Mouse (Mus musculus) heart, embryonic 15.5 days (tissue): ENCODE measurements around the gene Pik3c2g. TPM values are rescaled to one million over a fixed set of nuclear protein-coding genes. Genes with fewer than 3 reads are reported as not detected.

Experiments used
- ATAC-seq: fragments of 200-750 bp; cut with Nextera tagmentation; replicated peaks from 2 replicates; pipeline ENCODE4 v1.8.0; 2017; ENCODE audit warnings: low read depth, moderate TSS enrichment; ENCODE audit not compliant: insufficient number of reproducible peaks, insufficient read depth, low FRiP score
- H3K27ac ChIP-seq: fragments of 300-500 bp; sonication (generic); 2 replicates; pipeline ENCODE4 v1.5.1; 2015; ENCODE audit warnings: mild to moderate bottlenecking, inconsistent platforms
- H3K27me3 ChIP-seq: fragments of 300-500 bp; sonication (generic); 2 replicates; pipeline ENCODE4 v1.6.1; 2015; ENCODE audit warnings: inconsistent platforms
- H3K36me3 ChIP-seq: fragments of 300-500 bp; sonication (generic); 2 replicates; pipeline ENCODE4 v1.6.1; 2015; ENCODE audit warnings: mild to moderate bottlenecking, inconsistent platforms
- H3K4me1 ChIP-seq: fragments of 300-500 bp; sonication (generic); replicated peaks from 2 replicates; pipeline ENCODE4 v1.6.1; 2015; ENCODE audit warnings: inconsistent platforms
- H3K4me2 ChIP-seq: fragments of 300-500 bp; sonication (generic); 2 replicates; pipeline ENCODE4 v1.6.1; 2015; ENCODE audit warnings: inconsistent platforms, mild to moderate bottlenecking, moderate library complexity
- H3K4me3 ChIP-seq: fragments of 300-500 bp; sonication (generic); 2 replicates; pipeline ENCODE4 v1.5.1; 2015; ENCODE audit warnings: mild to moderate bottlenecking, inconsistent platforms
- H3K9ac ChIP-seq: fragments of 300-500 bp; sonication (generic); 2 replicates; pipeline ENCODE4 v1.6.1; 2015; ENCODE audit warnings: mild to moderate bottlenecking, inconsistent platforms
- H3K9me3 ChIP-seq: fragments of 300-500 bp; sonication (generic); replicated peaks from 2 replicates; pipeline ENCODE4 v1.6.1; 2016; ENCODE audit warnings: inconsistent platforms
- whole genome bisulfite sequencing: fragments of 180-500 bp; shearing (Covaris S2); methylation state at CpG from one replicate; pipeline ENCODE4 v1.1.7; 2015; ENCODE audit warnings: mixed read lengths; 5-methylcytosine and 5-hydroxymethylcytosine counted together
- polyA plus RNA-seq: library from polyadenylated mRNA; unstranded; fragments of >200 nt; fragmentation: Nextera tagmentation; extraction: Ambion mirVana; gene quantifications from 2 replicates; pipeline ENCODE4 v1.2.1, GENCODE M21; 2015

Gene Pik3c2g
- polyA plus RNA-seq: 0.20 and 0.27 TPM in 2 replicates

DNA sequence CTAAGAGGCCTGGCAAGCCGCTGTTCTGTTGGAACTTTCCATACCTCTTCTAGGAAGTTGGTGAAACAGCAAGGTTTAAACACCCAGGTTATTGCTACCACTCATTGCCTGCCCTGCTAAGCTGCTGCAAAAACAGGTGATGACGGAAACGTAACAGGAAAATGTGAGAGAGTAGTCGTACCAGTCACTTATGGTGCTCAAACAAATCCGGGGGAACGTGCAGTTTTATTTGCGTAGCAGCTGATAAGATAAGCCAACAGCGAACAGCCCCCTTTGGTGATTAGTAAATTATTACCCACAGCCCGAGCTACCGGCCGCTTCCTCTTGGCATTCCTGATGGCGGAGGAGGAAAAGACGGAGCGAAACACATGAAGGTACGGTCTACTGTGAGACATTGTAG lies at the start of gene Pik3c2g:
Gene Pik3c2g, plus strand, starts transcription at position 330 of the 400 bp plus-strand sequence.
- Histone ChIP-seq H3K9ac (peak within 1 kb of the TSS; percentile 33; the same call in 1 of the 2 replicates), H3K4me3 (peak within 1 kb of the TSS; percentile 41), H3K4me1 (0 out of 2 replicates have a peak, but pooled peaks cover 2% of the 10 kb centered on the region), H3K27ac (no peak within 1 kb of the TSS), H3K4me2 (peak within 1 kb of the TSS; percentile 68), H3K9me3 (no peaks in the 10 kb centered on the region), H3K36me3 (no peaks in the 10 kb centered on the region), H3K27me3 (peaks cover 3% of the 10 kb centered on the region; the same call in 1 of the 2 replicates)
- 8% methylated on average over 15 of the region's 15 CpGs for WGBS
- no peak for ATAC-seq

DNA sequence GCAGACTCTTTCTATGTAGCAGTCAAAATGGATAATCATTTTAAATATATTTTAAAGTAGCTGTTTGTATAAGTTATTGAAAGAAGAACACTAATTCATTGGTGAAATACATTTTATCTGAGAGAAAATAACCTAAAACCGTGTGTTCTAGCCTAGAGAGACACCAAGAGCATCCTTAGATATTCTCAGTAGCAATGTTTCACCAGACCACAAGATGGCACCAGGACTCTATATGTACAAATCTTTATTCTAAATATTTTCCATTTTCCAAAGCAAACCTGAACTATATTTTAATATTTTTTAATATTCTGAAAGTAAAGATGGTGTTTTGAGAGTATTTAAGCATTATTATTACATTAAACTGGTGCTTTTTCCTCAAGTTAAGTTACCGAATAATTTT lies 48.6 kb upstream of the Pik3c2g start:
- Histone ChIP-seq H3K36me3 (no peaks in the 10 kb centered on the region), H3K9me3 (no peaks in the 10 kb centered on the region), H3K9ac (no peak overlapping the region), H3K27me3 (no peaks in the 10 kb centered on the region), H3K4me2 (no peak overlapping the region), H3K4me1 (no peaks in the 10 kb centered on the region), H3K4me3 (no peak overlapping the region), H3K27ac (no peak overlapping the region)
- ATAC-seq: no peak
- WGBS: 61% methylated on average over 2 of the region's 2 CpGs

DNA sequence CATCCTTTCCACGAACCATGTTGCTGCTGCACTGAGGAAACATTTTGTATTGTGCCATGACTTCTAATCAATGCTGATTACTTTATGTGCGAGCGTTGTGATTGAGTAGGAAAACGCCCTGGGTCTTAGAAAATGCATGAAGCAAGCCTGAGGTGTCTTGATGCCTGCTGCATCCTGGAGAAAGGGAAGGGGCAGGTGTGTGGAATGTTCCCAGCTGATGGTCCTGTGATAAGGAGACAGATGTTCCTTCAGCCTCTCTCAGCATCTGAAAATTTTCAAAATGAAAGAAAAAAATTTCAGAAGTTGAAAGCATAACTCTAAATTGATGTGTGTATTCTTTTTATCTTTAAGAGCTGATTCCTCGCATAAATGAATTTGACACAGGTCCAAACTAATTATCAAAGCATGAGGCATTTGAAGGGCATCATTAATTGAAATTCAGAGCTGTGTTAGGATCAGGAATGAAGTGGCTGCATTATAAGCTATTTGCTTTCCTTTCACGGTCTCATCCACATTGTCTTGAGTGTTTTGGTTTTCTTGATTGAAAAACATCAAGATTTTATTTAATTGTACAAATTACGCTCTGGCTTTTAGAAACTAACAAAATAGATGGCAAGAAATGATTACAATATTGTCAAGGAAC lies 31.4 kb upstream of the Pik3c2g start:
- no peak overlapping the region for H3K4me3 ChIP-seq
- H3K4me1 ChIP-seq: no peaks in the 10 kb centered on the region
- no peaks in the 10 kb centered on the region for H3K9me3 ChIP-seq
- ATAC-seq: no peak
- no peak overlapping the region for H3K27ac ChIP-seq
- WGBS: 77% methylated on average over 7 of the region's 7 CpGs
- H3K36me3 ChIP-seq: no peaks in the 10 kb centered on the region
- H3K4me2 ChIP-seq: no peak overlapping the region
- H3K27me3 ChIP-seq: no peaks in the 10 kb centered on the region
- no peak overlapping the region for H3K9ac ChIP-seq

DNA sequence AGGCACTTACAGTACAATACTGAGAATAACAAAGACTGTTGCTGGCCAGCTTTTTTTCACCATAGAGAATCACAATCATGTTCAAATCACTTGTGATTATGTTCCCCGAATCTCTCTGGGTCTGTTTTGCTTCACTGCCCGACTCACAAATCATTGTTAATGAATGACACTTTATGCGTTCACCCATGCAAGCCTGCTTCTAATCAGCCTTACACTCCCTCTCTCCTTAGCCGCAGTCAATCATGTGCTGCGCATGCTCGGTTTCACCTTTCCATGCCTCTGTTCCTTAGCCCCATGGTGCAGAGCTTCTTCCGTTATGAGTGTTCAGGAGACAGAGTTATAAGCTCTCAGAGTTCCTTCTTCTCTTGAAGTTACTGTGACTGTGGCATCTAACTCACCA lies 17.8 kb upstream of the Pik3c2g start:
- Histone ChIP-seq H3K27me3 (no peaks in the 10 kb centered on the region), H3K36me3 (no peaks in the 10 kb centered on the region), H3K4me2 (no peak overlapping the region), H3K27ac (no peak overlapping the region), H3K9ac (no peak overlapping the region), H3K4me1 (no peaks in the 10 kb centered on the region), H3K9me3 (no peaks in the 10 kb centered on the region), H3K4me3 (no peak overlapping the region)
- ATAC-seq: no peak
- WGBS: 60% methylated on average over 7 of the region's 7 CpGs

DNA sequence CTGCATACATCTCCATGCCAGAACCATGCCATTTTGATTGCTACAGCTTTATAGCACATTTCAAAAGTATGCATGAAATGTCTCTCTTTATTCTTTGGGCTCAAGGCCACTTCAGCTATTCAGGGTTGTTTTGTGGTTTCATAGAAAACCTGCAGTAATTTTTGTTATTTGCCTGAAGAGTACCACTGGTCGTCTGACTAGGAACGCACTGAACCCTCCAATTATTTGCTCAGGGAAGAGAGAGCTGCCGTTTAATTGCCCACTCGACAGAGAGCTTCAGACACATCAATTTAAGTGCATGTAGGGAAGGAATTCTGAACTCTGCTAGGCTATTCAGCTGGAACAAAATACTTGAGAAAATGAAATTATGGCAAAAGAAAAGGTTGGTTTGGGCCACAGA lies 11.2 kb upstream of the Pik3c2g start:
- Histone ChIP-seq H3K27me3 (no peaks in the 10 kb centered on the region), H3K36me3 (no peaks in the 10 kb centered on the region), H3K4me1 (no peaks in the 10 kb centered on the region; the same call in 1 of the 2 replicates), H3K27ac (no peak overlapping the region), H3K4me3 (no peak overlapping the region), H3K4me2 (no peak overlapping the region), H3K9ac (no peak overlapping the region), H3K9me3 (no peaks in the 10 kb centered on the region)
- 68% methylated on average over 4 of the region's 4 CpGs for WGBS
- no peak for ATAC-seq

DNA sequence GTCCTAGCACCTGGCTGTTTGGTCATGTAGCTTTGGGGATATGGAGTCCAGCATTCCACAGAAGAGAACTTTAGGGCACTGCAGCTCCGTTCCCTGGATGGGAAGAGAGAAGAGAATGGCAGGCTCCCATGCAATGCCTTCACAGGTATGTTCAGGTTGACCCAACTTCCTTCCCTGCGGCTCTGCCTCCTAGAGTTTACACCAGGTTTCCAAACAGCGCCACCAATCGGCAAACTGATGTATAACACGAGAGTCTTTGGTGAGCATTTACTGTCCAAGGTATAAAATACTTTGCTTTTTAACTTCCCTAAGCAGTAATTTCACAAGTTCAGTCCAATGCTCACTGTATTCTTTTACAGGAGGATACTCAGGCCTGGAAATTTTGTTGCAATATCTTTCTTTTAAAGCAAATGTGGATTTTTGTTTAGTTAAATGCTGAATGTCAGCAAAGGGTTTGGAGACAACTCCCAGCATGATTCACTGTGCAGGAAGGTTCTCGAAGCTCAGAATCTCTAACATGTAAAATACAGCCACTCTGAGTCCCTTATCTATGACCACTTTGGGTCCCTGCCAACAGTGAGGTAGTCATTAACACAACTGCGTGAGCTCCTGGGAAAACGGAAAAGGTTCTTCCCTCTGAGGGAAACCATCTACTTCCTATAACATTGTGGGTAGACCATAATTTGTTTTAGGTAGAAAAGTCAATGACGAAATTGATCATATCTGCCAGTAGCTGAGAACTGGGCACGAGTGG lies 10.6 kb upstream of the Pik3c2g start:
- H3K27ac ChIP-seq: no peak overlapping the region
- no peak for ATAC-seq
- H3K4me2 ChIP-seq: peak overlapping the region; percentile 33
- H3K4me3 ChIP-seq: no peak overlapping the region
- no peaks in the 10 kb centered on the region for H3K36me3 ChIP-seq
- H3K9me3 ChIP-seq: no peaks in the 10 kb centered on the region
- 44% methylated on average over 10 of the region's 10 CpGs for WGBS
- no peak overlapping the region for H3K9ac ChIP-seq
- no peaks in the 10 kb centered on the region for H3K27me3 ChIP-seq
- H3K4me1 ChIP-seq: no peaks in the 10 kb centered on the region; the same call in 1 of the 2 replicates

DNA sequence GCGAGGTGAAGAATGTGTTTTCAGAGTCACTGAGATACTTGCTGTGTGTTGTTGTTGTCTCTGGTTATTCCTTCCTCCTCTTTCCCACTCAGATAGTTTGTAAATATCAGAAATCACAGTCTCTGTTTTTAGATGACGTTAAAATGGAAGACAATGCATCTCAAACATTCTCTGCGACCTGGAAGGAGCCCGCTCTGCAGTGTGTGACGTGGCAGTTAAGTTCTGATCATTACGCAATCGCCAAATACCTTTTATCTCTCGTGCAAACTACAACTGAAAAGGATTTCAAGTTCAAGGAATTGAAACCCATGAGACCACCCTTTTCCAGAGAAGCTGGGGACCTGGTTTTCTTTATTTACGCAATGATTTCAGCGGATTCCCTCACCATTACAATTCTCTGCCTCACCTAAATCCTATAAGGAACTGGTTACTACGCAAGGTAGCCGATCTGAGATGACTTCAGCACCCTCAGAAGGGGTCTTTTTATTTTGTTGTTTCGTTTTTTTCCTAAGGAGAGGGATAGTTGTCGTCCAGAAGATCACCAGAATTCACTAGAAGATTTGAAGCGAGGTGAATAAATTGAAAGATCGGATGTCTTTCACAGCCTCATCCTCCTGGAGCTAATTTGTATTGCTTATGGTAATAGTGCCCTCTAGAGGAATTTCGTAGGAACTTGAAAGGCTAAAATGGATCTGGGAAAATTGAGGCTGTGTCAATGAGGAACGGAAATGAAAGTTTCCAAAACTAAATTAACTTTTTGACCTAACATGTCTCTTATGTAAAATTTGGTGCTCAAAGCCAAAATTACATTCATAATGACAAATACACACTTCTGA lies 9.8 kb upstream of the Pik3c2g start:
- no peak overlapping the region for H3K9ac ChIP-seq
- no peaks in the 10 kb centered on the region for H3K27me3 ChIP-seq
- peak overlapping the region; percentile 2; the same call in 1 of the 2 replicates for H3K4me3 ChIP-seq
- H3K4me2 ChIP-seq: peak overlapping the region; percentile 33
- no peaks in the 10 kb centered on the region; the same call in 1 of the 2 replicates for H3K4me1 ChIP-seq
- 49% methylated on average over 18 of the region's 18 CpGs for WGBS
- no peak overlapping the region for H3K27ac ChIP-seq
- no peaks in the 10 kb centered on the region for H3K9me3 ChIP-seq
- H3K36me3 ChIP-seq: no peaks in the 10 kb centered on the region
- ATAC-seq: no peak

DNA sequence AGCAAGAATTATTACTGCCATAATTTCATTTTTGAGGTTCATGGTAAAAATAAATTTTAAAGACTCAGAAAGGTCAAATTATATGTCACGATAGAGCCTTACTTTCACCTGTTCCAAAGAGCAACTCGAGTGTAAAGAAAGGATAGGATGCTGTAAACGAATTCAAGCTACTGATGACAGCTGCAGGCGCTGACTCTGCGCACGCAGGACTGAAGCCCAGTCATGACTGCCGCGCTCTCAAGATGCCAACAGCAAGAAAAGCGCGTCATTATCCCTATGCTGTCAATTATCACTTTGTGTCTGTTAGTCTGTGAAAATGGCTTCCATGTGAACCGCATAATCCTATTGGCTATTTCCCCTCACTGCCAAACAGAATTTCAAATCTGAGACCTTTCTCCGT lies 457 bp downstream of the Pik3c2g start:
- Histone ChIP-seq H3K9me3 (no peaks in the 10 kb centered on the region), H3K27ac (no peak overlapping the region), H3K4me3 (peak overlapping the region; percentile 41), H3K9ac (no peak overlapping the region), H3K4me2 (peak overlapping the region; percentile 68), H3K36me3 (no peaks in the 10 kb centered on the region), H3K27me3 (peaks cover 3% of the 10 kb centered on the region; the same call in 1 of the 2 replicates), H3K4me1 (0 out of 2 replicates have a peak, but pooled peaks cover 2% of the 10 kb centered on the region)
- WGBS: 53% methylated on average over 12 of the region's 12 CpGs
- no peak for ATAC-seq

DNA sequence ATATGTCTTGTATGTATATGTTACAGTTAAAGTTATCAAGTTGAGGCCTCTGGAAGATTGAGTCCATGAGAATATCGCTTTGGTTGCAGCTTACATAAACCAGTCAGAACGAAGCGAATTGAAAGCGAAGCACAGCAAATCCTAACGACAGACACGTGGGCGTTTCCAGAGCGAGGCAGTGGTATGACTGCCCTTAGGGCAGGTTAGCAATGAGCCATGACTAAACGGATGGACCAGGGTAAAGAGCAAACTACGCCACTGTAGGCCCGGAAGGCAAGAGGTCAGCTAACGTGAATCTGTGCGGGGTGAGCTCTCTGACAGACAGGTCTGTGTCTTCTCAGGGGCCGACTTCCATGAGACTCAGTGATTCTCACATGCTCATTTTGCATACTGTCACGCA lies 1.4 kb downstream of the Pik3c2g start:
- no peaks in the 10 kb centered on the region for H3K36me3 ChIP-seq
- 0 out of 2 replicates have a peak, but pooled peaks cover 2% of the 10 kb centered on the region for H3K4me1 ChIP-seq
- ATAC-seq: no peak
- H3K4me3 ChIP-seq: no peak overlapping the region
- H3K9me3 ChIP-seq: no peaks in the 10 kb centered on the region
- H3K27me3 ChIP-seq: peaks cover 3% of the 10 kb centered on the region; the same call in 1 of the 2 replicates
- no peak overlapping the region for H3K27ac ChIP-seq
- H3K9ac ChIP-seq: no peak overlapping the region
- no peak overlapping the region for H3K4me2 ChIP-seq
- 76% methylated on average over 15 of the region's 15 CpGs for WGBS

DNA sequence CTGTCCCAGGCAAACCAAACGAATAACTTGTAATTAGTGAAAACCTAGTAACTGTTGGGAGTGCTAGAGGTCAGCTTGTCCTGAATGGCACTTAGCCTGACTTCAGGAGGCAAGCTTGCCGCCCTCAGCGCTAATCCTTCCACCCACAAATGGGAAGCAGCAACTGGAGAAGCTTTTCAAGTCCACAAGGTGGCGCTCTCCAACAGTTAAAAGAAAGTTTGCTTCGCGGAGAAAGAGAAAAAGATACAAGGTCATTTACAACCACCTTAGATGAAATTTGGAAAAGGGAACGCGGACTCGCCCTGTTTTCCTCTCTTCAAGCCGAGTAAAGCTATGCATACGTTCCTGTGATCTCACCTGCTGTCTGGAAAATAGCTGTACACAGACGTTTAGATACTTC lies 2.3 kb downstream of the Pik3c2g start:
- Histone ChIP-seq H3K36me3 (no peaks in the 10 kb centered on the region), H3K27me3 (peaks cover 3% of the 10 kb centered on the region; the same call in 1 of the 2 replicates), H3K4me1 (0 out of 2 replicates have a peak, but pooled peaks cover 2% of the 10 kb centered on the region), H3K27ac (no peak overlapping the region), H3K9ac (no peak overlapping the region), H3K4me3 (no peak overlapping the region), H3K4me2 (peak overlapping the region; percentile 32; the same call in 1 of the 2 replicates), H3K9me3 (no peaks in the 10 kb centered on the region)
- WGBS: 8% methylated on average over 12 of the region's 12 CpGs
- no peak for ATAC-seq

DNA sequence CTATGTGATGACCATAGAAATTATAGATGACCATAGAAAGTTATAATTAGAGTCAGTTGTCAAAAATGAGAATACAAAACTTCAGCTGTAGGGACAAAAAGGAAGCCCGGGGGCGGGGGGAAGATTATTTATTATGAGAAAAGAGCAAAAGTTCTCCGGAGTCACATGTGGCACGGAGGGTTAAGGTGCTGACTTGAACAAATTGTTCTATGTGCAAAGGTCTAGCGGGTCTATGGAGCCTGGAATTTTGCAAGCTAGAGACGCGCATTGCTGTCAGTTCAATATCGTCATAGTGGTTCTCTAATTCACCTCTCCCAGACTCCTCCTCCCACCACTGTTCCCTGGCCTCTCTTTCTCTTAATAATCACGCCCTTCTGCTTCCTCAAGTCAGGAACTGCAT lies 2.8 kb downstream of the Pik3c2g start:
- no peak overlapping the region for H3K9ac ChIP-seq
- no peaks in the 10 kb centered on the region for H3K9me3 ChIP-seq
- H3K4me3 ChIP-seq: no peak overlapping the region
- H3K27me3 ChIP-seq: peaks cover 3% of the 10 kb centered on the region; the same call in 1 of the 2 replicates
- H3K4me2 ChIP-seq: no peak overlapping the region
- no peak for ATAC-seq
- H3K27ac ChIP-seq: no peak overlapping the region
- 0 out of 2 replicates have a peak, but pooled peaks cover 2% of the 10 kb centered on the region for H3K4me1 ChIP-seq
- WGBS: 71% methylated on average over 9 of the region's 9 CpGs
- no peaks in the 10 kb centered on the region for H3K36me3 ChIP-seq
